Mouse (Mus musculus) bone marrow, adult 2 months (tissue): ENCODE results near the gene Btbd17.

Source experiments
- CTCF ChIP-seq: fragments of 200-500 bp; IDR thresholded peaks from 2 replicates; pipeline ENCODE4 v1.5.1; 2011; ENCODE audit warnings: low read length, control low read depth; ENCODE audit not compliant: control insufficient read depth, insufficient read depth
- POLR2A ChIP-seq: fragments of 200-500 bp; IDR thresholded peaks from 2 replicates; pipeline ENCODE4 v1.6.1; 2011; ENCODE audit warnings: low read depth, mild to moderate bottlenecking, control low read depth, low read length, borderline replicate concordance; ENCODE audit not compliant: control insufficient read depth

DNA sequence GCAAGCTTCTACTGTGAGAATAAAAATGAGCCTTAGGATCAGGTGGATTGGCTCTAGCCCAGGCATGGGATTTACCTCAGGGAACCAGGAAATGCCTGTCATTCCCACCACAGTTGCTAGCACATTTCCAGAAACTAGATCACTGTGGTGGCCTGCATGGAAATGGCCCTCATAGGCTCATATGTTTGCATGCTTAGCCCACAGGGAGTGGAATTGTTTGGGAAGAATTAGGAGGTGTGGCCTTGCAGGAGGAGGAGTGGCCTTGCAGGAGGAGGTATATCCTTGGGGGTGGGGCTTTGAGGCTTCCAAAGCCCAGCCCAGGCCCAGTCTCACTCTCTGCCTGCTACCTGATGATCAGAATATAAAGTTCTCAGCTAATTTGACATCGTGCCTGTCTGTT, 6.2 kb upstream of the Btbd17 start:
- no peak for TF ChIP-seq CTCF
- no peak for TF ChIP-seq POLR2A
